Mouse (Mus musculus): ENCODE data around the gene Tprkb. TPM values are rescaled to one million over a fixed set of nuclear protein-coding genes. Genes with fewer than 3 reads are reported as not detected.
"Not testable (repeated sequence)": the region's sequence is repeated elsewhere in the genome, so short reads cannot be mapped to it uniquely, and the experiment has no call there.

Gene Tprkb
- total RNA-seq (2021) (10 to 100 TPM; 11.0 to 14.1 TPM), polyA plus RNA-seq (2012; rRNA removed) (12.2 and 15.5 TPM in 2 replicates)
- long read RNA-seq, transcript Tprkb-201 (6 exons, 2,103 nt), result major isoform, 7 of 10 reads
- long read RNA-seq, partial matches to known transcripts, result 0 of 10 reads
- long read RNA-seq, other reads (novel, unspliced or antisense), result 2 of 10 reads

GRCm38 (mm10) chr6:85911587-85911986, at the start of gene Tprkb:
Gene Tprkb (plus strand): TSS chr6:85911865.
- 78% methylated on average over 3 of the region's 3 CpGs for WGBS
- Histone ChIP-seq H3K4me3 (no peak within 1 kb of the TSS), H3K9ac (ENCODE audit: low read depth, low read length) (no peak within 1 kb of the TSS), H3K27ac (no peak within 1 kb of the TSS), H3K79me2 (replicated peaks; ENCODE audit: control insufficient read depth, insufficient read depth, low read length) (no peaks in the 10 kb centered on the region), H3K4me1 (ENCODE audit: control insufficient read depth, insufficient read depth, low read length) (peaks cover 6% of the 10 kb centered on the region), H3K36me3 (ENCODE audit: control insufficient read depth, insufficient read depth, low read length) (peaks cover 3% of the 10 kb centered on the region; the same call in 1 of the 2 replicates), H3K27me3 (ENCODE audit: control insufficient read depth, insufficient read depth, low read length) (no peaks in the 10 kb centered on the region)
- DNase-seq, result no peak
- TF ChIP-seq CTCF (IDR thresholded peaks at IDR 0.05) (no peak), EP300 (IDR thresholded peaks at IDR 0.05; ENCODE audit: insufficient read depth, low read depth, low read length) (no peak), POLR2A (IDR thresholded peaks at IDR 0.05; ENCODE audit: insufficient read depth, low read depth, low read length) (no peak)
- intact Hi-C loops (cut with DNase I), result loop anchor here (10.0 kb wide), 1 partner anchor 457 kb away; the partner anchor contains the start of genes Cct7 and Pradc1

- no peak overlapping the region for H3K9ac ChIP-seq (ENCODE audit: low read depth, low read length)
- no peak overlapping the region for H3K27ac ChIP-seq
- DNase-seq, result peak in 1 of 2 experiments; percentile 8
- H3K4me3 ChIP-seq, result no peak overlapping the region
- intact Hi-C loops (cut with DNase I), result no loop called here
- H3K27me3 ChIP-seq (ENCODE audit: control insufficient read depth, insufficient read depth, low read length), result no peaks in the 10 kb centered on the region
- 35% methylated on average over 3 of the region's 3 CpGs for WGBS
- H3K79me2 ChIP-seq (replicated peaks; ENCODE audit: control insufficient read depth, insufficient read depth, low read length), result no peaks in the 10 kb centered on the region
- H3K4me1 ChIP-seq (ENCODE audit: control insufficient read depth, insufficient read depth, low read length), result no peaks in the 10 kb centered on the region
- no peaks in the 10 kb centered on the region for H3K36me3 ChIP-seq (ENCODE audit: control insufficient read depth, insufficient read depth, low read length)
- TF ChIP-seq CTCF (IDR thresholded peaks at IDR 0.05), result no peak
These were observed 49.1 kb upstream of the Tprkb start for GRCm38 (mm10) chr6:85862565-85862964.

- no peaks in the 10 kb centered on the region for H3K79me2 ChIP-seq (replicated peaks; ENCODE audit: control insufficient read depth, insufficient read depth, low read length)
- TF ChIP-seq CTCF (IDR thresholded peaks at IDR 0.05), result no peak
- TF ChIP-seq EP300 (IDR thresholded peaks at IDR 0.05; ENCODE audit: insufficient read depth, low read depth, low read length), result no peak
- no peak for TF ChIP-seq POLR2A (IDR thresholded peaks at IDR 0.05; ENCODE audit: insufficient read depth, low read depth, low read length)
- H3K36me3 ChIP-seq (ENCODE audit: control insufficient read depth, insufficient read depth, low read length), result no peaks in the 10 kb centered on the region
- H3K27me3 ChIP-seq (ENCODE audit: control insufficient read depth, insufficient read depth, low read length), result no peaks in the 10 kb centered on the region
- no peak overlapping the region for H3K4me3 ChIP-seq
- no peak for DNase-seq
- intact Hi-C loops (cut with DNase I), result no loop called here
- no peaks in the 10 kb centered on the region for H3K4me1 ChIP-seq (ENCODE audit: control insufficient read depth, insufficient read depth, low read length)
- WGBS, result 79% methylated on average over 2 of the region's 2 CpGs
- H3K9ac ChIP-seq (ENCODE audit: low read depth, low read length), result no peak overlapping the region
- H3K27ac ChIP-seq, result no peak overlapping the region
These were observed 48.5 kb upstream of the Tprkb start for GRCm38 (mm10) chr6:85863136-85863535.

GRCm38 (mm10) chr6:85863840-85864239, 47.8 kb upstream of the Tprkb start:
- 84% methylated on average over 2 of the region's 2 CpGs for WGBS

GRCm38 (mm10) chr6:85864900-85865639, 46.6 kb upstream of the Tprkb start:
- H3K4me1 ChIP-seq (ENCODE audit: control insufficient read depth, insufficient read depth, low read length); H3K27me3 ChIP-seq (ENCODE audit: control insufficient read depth, insufficient read depth, low read length); H3K9ac ChIP-seq (ENCODE audit: low read depth, low read length); H3K36me3 ChIP-seq (ENCODE audit: control insufficient read depth, insufficient read depth, low read length); H3K4me3 ChIP-seq; intact Hi-C loops (cut with DNase I); H3K27ac ChIP-seq; H3K79me2 ChIP-seq (replicated peaks; ENCODE audit: control insufficient read depth, insufficient read depth, low read length): not testable (repeated sequence)
- WGBS, result 67% methylated on average over 6 of the region's 7 CpGs
- peak in 1 of 2 experiments; percentile 23 for DNase-seq

More at GRCm38 (mm10) chr6:85863840-85864239, 47.8 kb upstream of the Tprkb start:
- Histone ChIP-seq H3K4me1 (ENCODE audit: control insufficient read depth, insufficient read depth, low read length) (no peaks in the 10 kb centered on the region), H3K36me3 (ENCODE audit: control insufficient read depth, insufficient read depth, low read length) (no peaks in the 10 kb centered on the region), H3K27me3 (ENCODE audit: control insufficient read depth, insufficient read depth, low read length) (no peaks in the 10 kb centered on the region), H3K4me3 (no peak overlapping the region), H3K27ac (no peak overlapping the region), H3K9ac (ENCODE audit: low read depth, low read length) (no peak overlapping the region), H3K79me2 (replicated peaks; ENCODE audit: control insufficient read depth, insufficient read depth, low read length) (no peaks in the 10 kb centered on the region)
- TF ChIP-seq POLR2A (IDR thresholded peaks at IDR 0.05; ENCODE audit: insufficient read depth, low read depth, low read length) (no peak), CTCF (IDR thresholded peaks at IDR 0.05) (no peak), EP300 (IDR thresholded peaks at IDR 0.05; ENCODE audit: insufficient read depth, low read depth, low read length) (no peak)
- intact Hi-C loops (cut with DNase I), result no loop called here
- DNase-seq, result no peak

- H3K9ac ChIP-seq (ENCODE audit: low read depth, low read length); DNase-seq: not testable (repeated sequence)
These were observed 45.5 kb upstream of the Tprkb start for GRCm38 (mm10) chr6:85866166-85866565.

GRCm38 (mm10) chr6:85866995-85867394, 44.7 kb upstream of the Tprkb start:
- DNase-seq; H3K9ac ChIP-seq (ENCODE audit: low read depth, low read length); H3K36me3 ChIP-seq (ENCODE audit: control insufficient read depth, insufficient read depth, low read length); H3K79me2 ChIP-seq (replicated peaks; ENCODE audit: control insufficient read depth, insufficient read depth, low read length); H3K27me3 ChIP-seq (ENCODE audit: control insufficient read depth, insufficient read depth, low read length); H3K4me3 ChIP-seq; intact Hi-C loops (cut with DNase I); H3K4me1 ChIP-seq (ENCODE audit: control insufficient read depth, insufficient read depth, low read length); H3K27ac ChIP-seq: not testable (repeated sequence)
- 53% methylated on average over 1 of the region's 1 CpGs for WGBS

More at GRCm38 (mm10) chr6:85866166-85866565, 45.5 kb upstream of the Tprkb start:
- 62% methylated on average over 3 of the region's 3 CpGs for WGBS
- H3K27ac ChIP-seq; H3K36me3 ChIP-seq (ENCODE audit: control insufficient read depth, insufficient read depth, low read length); H3K79me2 ChIP-seq (replicated peaks; ENCODE audit: control insufficient read depth, insufficient read depth, low read length); intact Hi-C loops (cut with DNase I); H3K4me1 ChIP-seq (ENCODE audit: control insufficient read depth, insufficient read depth, low read length); H3K27me3 ChIP-seq (ENCODE audit: control insufficient read depth, insufficient read depth, low read length); H3K4me3 ChIP-seq: not testable (repeated sequence)
